Mouse (Mus musculus) neural tube, embryonic 13.5 days (tissue): ENCODE data around the gene Ncoa3. TPM values are rescaled to one million over a fixed set of nuclear protein-coding genes. Genes with fewer than 3 reads are reported as not detected.

Experiments
- ATAC-seq: fragments of 200-750 bp; cut with Nextera tagmentation; 2 replicates; pipeline ENCODE4 v1.8.0; 2017; ENCODE audit warnings: low read depth, mild to moderate bottlenecking, moderate TSS enrichment, moderate library complexity
- H3K27ac ChIP-seq: fragments of 300-500 bp; sonication (generic); replicated peaks from 2 replicates; pipeline ENCODE4 v1.5.1; 2015; ENCODE audit warnings: moderate library complexity, mild to moderate bottlenecking, inconsistent platforms
- H3K27me3 ChIP-seq: fragments of 300-500 bp; sonication (generic); 2 replicates; pipeline ENCODE4 v1.6.1; 2015; ENCODE audit warnings: mild to moderate bottlenecking, inconsistent platforms
- H3K36me3 ChIP-seq: fragments of 300-500 bp; sonication (generic); 2 replicates; pipeline ENCODE4 v1.6.1; 2015; ENCODE audit warnings: mild to moderate bottlenecking, inconsistent platforms
- H3K4me1 ChIP-seq: fragments of 300-500 bp; sonication (generic); replicated peaks from 2 replicates; pipeline ENCODE4 v1.6.1; 2015; ENCODE audit warnings: inconsistent platforms
- H3K4me2 ChIP-seq: fragments of 300-500 bp; sonication (generic); 2 replicates; pipeline ENCODE4 v1.6.1; 2015; ENCODE audit warnings: inconsistent platforms, mild to moderate bottlenecking, moderate library complexity
- H3K4me3 ChIP-seq: fragments of 300-500 bp; sonication (generic); 2 replicates; pipeline ENCODE4 v1.5.1; 2015; ENCODE audit warnings: mild to moderate bottlenecking, inconsistent platforms
- H3K9ac ChIP-seq: fragments of 300-500 bp; sonication (generic); 2 replicates; pipeline ENCODE4 v1.6.1; 2015; ENCODE audit warnings: moderate library complexity, mild to moderate bottlenecking, inconsistent platforms
- H3K9me3 ChIP-seq: fragments of 300-500 bp; sonication (generic); 2 replicates; pipeline ENCODE4 v1.6.1; 2016; ENCODE audit warnings: inconsistent platforms
- WGBS: fragments of 180-500 bp; shearing (Covaris S2); methylation state at CpG from one replicate; pipeline ENCODE4 v1.1.7; 2015; 5-methylcytosine and 5-hydroxymethylcytosine counted together
- polyA plus RNA-seq: library from polyadenylated mRNA; unstranded; fragments of >200 nt; fragmentation: Nextera tagmentation; extraction: Ambion mirVana; gene quantifications from 2 replicates; pipeline ENCODE4 v1.2.1, GENCODE M21; 2015

Ncoa3 gene
- polyA plus RNA-seq, 1 experiment from 2014 or later = 12.6 TPM

- no peaks in the 10 kb centered on the region for H3K27me3 ChIP-seq
- H3K4me2 ChIP-seq = no peak overlapping the region
- no peaks in the 10 kb centered on the region for H3K36me3 ChIP-seq
- H3K27ac ChIP-seq = peak overlapping the region; percentile 4; the same call in 1 of the 2 replicates
- 43% methylated on average over 8 of the region's 8 CpGs for WGBS
- H3K9me3 ChIP-seq = no peaks in the 10 kb centered on the region
- ATAC-seq = no peak
- no peak overlapping the region for H3K4me3 ChIP-seq
- no peak overlapping the region for H3K9ac ChIP-seq
- H3K4me1 ChIP-seq = peaks cover 23% of the 10 kb centered on the region
Observed at GRCm38 (mm10) chr2:166008558-166009392, 16.3 kb downstream of the Ncoa3 start.

GRCm38 (mm10) chr2:166009393-166009947 is 17.0 kb downstream of the Ncoa3 start:
- ATAC-seq = no peak
- Histone ChIP-seq H3K9me3 (no peaks in the 10 kb centered on the region), H3K4me3 (no peak overlapping the region), H3K9ac (no peak overlapping the region), H3K27ac (0 out of 2 replicates have a peak overlapping the region, but pooled peaks have one; percentile 4), H3K36me3 (no peaks in the 10 kb centered on the region), H3K4me1 (peaks cover 23% of the 10 kb centered on the region), H3K27me3 (no peaks in the 10 kb centered on the region), H3K4me2 (no peak overlapping the region)
- WGBS = 73% methylated on average over 3 of the region's 3 CpGs

GRCm38 (mm10) chr2:166010321-166010720 is 17.9 kb downstream of the Ncoa3 start:
- Histone ChIP-seq H3K36me3 (no peaks in the 10 kb centered on the region), H3K4me2 (no peak overlapping the region), H3K4me1 (peaks cover 23% of the 10 kb centered on the region), H3K27me3 (no peaks in the 10 kb centered on the region), H3K4me3 (no peak overlapping the region), H3K9me3 (no peaks in the 10 kb centered on the region), H3K9ac (no peak overlapping the region), H3K27ac (no peak overlapping the region)
- ATAC-seq = no peak
- 65% methylated on average over 12 of the region's 12 CpGs for WGBS

- Histone ChIP-seq H3K4me1 (peaks cover 23% of the 10 kb centered on the region), H3K27ac (peak overlapping the region; percentile 35; the same call in 1 of the 2 replicates), H3K9me3 (no peaks in the 10 kb centered on the region), H3K4me3 (no peak overlapping the region), H3K36me3 (no peaks in the 10 kb centered on the region), H3K9ac (no peak overlapping the region), H3K4me2 (no peak overlapping the region), H3K27me3 (no peaks in the 10 kb centered on the region)
- ATAC-seq = no peak
- WGBS = 79% methylated on average over 3 of the region's 3 CpGs
Observed at GRCm38 (mm10) chr2:166011422-166011821, 19.0 kb downstream of the Ncoa3 start.

GRCm38 (mm10) chr2:166012145-166012544 is 19.7 kb downstream of the Ncoa3 start:
- ATAC-seq = no peak
- peaks cover 22% of the 10 kb centered on the region for H3K4me1 ChIP-seq
- H3K27ac ChIP-seq = no peak overlapping the region
- no peaks in the 10 kb centered on the region for H3K27me3 ChIP-seq
- H3K9me3 ChIP-seq = no peaks in the 10 kb centered on the region
- H3K9ac ChIP-seq = no peak overlapping the region
- no peak overlapping the region for H3K4me3 ChIP-seq
- 67% methylated on average over 2 of the region's 2 CpGs for WGBS
- H3K4me2 ChIP-seq = no peak overlapping the region
- H3K36me3 ChIP-seq = no peaks in the 10 kb centered on the region

- ATAC-seq = no peak
- H3K4me2 ChIP-seq = no peak overlapping the region
- WGBS = 81% methylated on average over 3 of the region's 3 CpGs
Observed at GRCm38 (mm10) chr2:166018769-166019168, 26.3 kb downstream of the Ncoa3 start.

GRCm38 (mm10) chr2:166020026-166020425 is 27.6 kb downstream of the Ncoa3 start:
- H3K27ac ChIP-seq = no peak overlapping the region
- no peaks in the 10 kb centered on the region for H3K27me3 ChIP-seq
- H3K4me2 ChIP-seq = no peak overlapping the region
- H3K4me3 ChIP-seq = no peak overlapping the region
- H3K9me3 ChIP-seq = no peaks in the 10 kb centered on the region
- H3K4me1 ChIP-seq = peaks cover 29% of the 10 kb centered on the region
- no peaks in the 10 kb centered on the region for H3K36me3 ChIP-seq
- WGBS = 90% methylated on average over 2 of the region's 2 CpGs
- no peak for ATAC-seq
- H3K9ac ChIP-seq = no peak overlapping the region

More at GRCm38 (mm10) chr2:166018769-166019168, 26.3 kb downstream of the Ncoa3 start:
- Histone ChIP-seq H3K27ac (no peak overlapping the region), H3K36me3 (no peaks in the 10 kb centered on the region), H3K4me1 (peaks cover 26% of the 10 kb centered on the region), H3K9ac (no peak overlapping the region), H3K9me3 (no peaks in the 10 kb centered on the region), H3K4me3 (no peak overlapping the region), H3K27me3 (no peaks in the 10 kb centered on the region)

- 0 out of 2 replicates have a peak overlapping the region, but pooled peaks have one; percentile 38 for H3K9ac ChIP-seq
- 5% methylated on average over 4 of the region's 4 CpGs for WGBS
Observed at GRCm38 (mm10) chr2:166021073-166021610, 28.7 kb downstream of the Ncoa3 start.

GRCm38 (mm10) chr2:166021642-166022041 is 29.2 kb downstream of the Ncoa3 start:
- Histone ChIP-seq H3K9ac (no peak overlapping the region), H3K9me3 (no peaks in the 10 kb centered on the region), H3K27ac (peak overlapping the region; percentile 88), H3K4me3 (no peak overlapping the region), H3K36me3 (no peaks in the 10 kb centered on the region), H3K4me1 (peaks cover 30% of the 10 kb centered on the region), H3K4me2 (peak overlapping the region; percentile 11; the same call in 1 of the 2 replicates), H3K27me3 (no peaks in the 10 kb centered on the region)
- 9% methylated on average over 3 of the region's 3 CpGs for WGBS
- ATAC-seq = peak; percentile 80; the same call in 1 of the 2 replicates

More at GRCm38 (mm10) chr2:166021073-166021610, 28.7 kb downstream of the Ncoa3 start:
- no peaks in the 10 kb centered on the region for H3K27me3 ChIP-seq
- H3K4me1 ChIP-seq = peaks cover 30% of the 10 kb centered on the region
- H3K4me3 ChIP-seq = no peak overlapping the region
- ATAC-seq = peak; percentile 68
- peak overlapping the region; percentile 88 for H3K27ac ChIP-seq
- no peaks in the 10 kb centered on the region for H3K36me3 ChIP-seq
- no peaks in the 10 kb centered on the region for H3K9me3 ChIP-seq
- peak overlapping the region; percentile 11 for H3K4me2 ChIP-seq

GRCm38 (mm10) chr2:166022327-166022726 is 29.9 kb downstream of the Ncoa3 start:
- Histone ChIP-seq H3K36me3 (no peaks in the 10 kb centered on the region), H3K9me3 (no peaks in the 10 kb centered on the region), H3K4me2 (no peak overlapping the region), H3K9ac (peak overlapping the region; percentile 23; the same call in 1 of the 2 replicates), H3K4me3 (no peak overlapping the region), H3K27ac (peak overlapping the region; percentile 88), H3K4me1 (peaks cover 30% of the 10 kb centered on the region), H3K27me3 (no peaks in the 10 kb centered on the region)
- 54% methylated on average over 8 of the region's 8 CpGs for WGBS
- ATAC-seq = 0 out of 2 replicates have a peak, but pooled peaks have one; percentile 33

- WGBS = 87% methylated on average over 3 of the region's 3 CpGs
- no peaks in the 10 kb centered on the region for H3K36me3 ChIP-seq
- ATAC-seq = no peak
- H3K9ac ChIP-seq = no peak overlapping the region
- H3K4me3 ChIP-seq = no peak overlapping the region
- H3K4me2 ChIP-seq = no peak overlapping the region
- peaks cover 32% of the 10 kb centered on the region for H3K4me1 ChIP-seq
- H3K9me3 ChIP-seq = no peaks in the 10 kb centered on the region
- no peak overlapping the region for H3K27ac ChIP-seq
- no peaks in the 10 kb centered on the region for H3K27me3 ChIP-seq
Observed at GRCm38 (mm10) chr2:166024079-166024478, 31.6 kb downstream of the Ncoa3 start.

GRCm38 (mm10) chr2:166024621-166025020 is 32.2 kb downstream of the Ncoa3 start:
- Histone ChIP-seq H3K9me3 (no peaks in the 10 kb centered on the region), H3K27me3 (no peaks in the 10 kb centered on the region), H3K4me3 (no peak overlapping the region), H3K27ac (no peak overlapping the region), H3K4me1 (peaks cover 37% of the 10 kb centered on the region), H3K4me2 (no peak overlapping the region), H3K36me3 (no peaks in the 10 kb centered on the region), H3K9ac (no peak overlapping the region)
- 83% methylated on average over 4 of the region's 4 CpGs for WGBS
- ATAC-seq = no peak
